Comparison of ENCODE assay signal across 21 mouse cellular contexts in genomic region chr12:13140636-13141035, GRCm38 (mm10).
DNase-seq lines count a peak whose midpoint lies in the region; TF ChIP-seq lines count a peak whose summit lies in the region.
"Had no signal": no experiment of that assay in that cellular context is flagged by ENCODE, and none has a peak within 500 bp of the region (broad histone marks: within the 10 kb centered on the region; RNA-seq: fewer than 3 reads in every experiment).

No protein-coding gene starts in this region.

- TF ChIP-seq CTCF in layer of hippocampus, adult 2 months (conservative IDR thresholded peaks at IDR 0.05), result no peak

- H3K27ac ChIP-seq in layer of hippocampus, adult 2 months, result no peak overlapping the region
- H3K27ac ChIP-seq in embryonic facial prominence, embryonic 10.5 days (replicated peaks), result no peak overlapping the region
- H3K27ac ChIP-seq: forebrain, embryonic 12.5 days; hindbrain, embryonic 10.5 days; stomach, embryonic 15.5 days had no signal

- H3K27me3 ChIP-seq in embryonic facial prominence, embryonic 10.5 days (replicated peaks; ENCODE audit: low read depth, poor library complexity, severe bottlenecking), result no peaks in the 10 kb centered on the region
- H3K27me3 ChIP-seq: forebrain, embryonic 12.5 days; stomach, embryonic 15.5 days had no signal

- intact Hi-C loops in left cerebral cortex, postnatal 25 days (cut with DNase I), result loop anchor here (1.0 kb wide), 2 partner anchors 16 to 70 kb away; no protein-coding TSS in a partner anchor

- WGBS in embryonic facial prominence, embryonic 10.5 days, result 91% methylated on average over 6 of the region's 6 CpGs

- H3K4me1 ChIP-seq in embryonic facial prominence, embryonic 10.5 days, result peaks cover 23% of the 10 kb centered on the region

- H3K9me3 ChIP-seq in embryonic facial prominence, embryonic 10.5 days, result no peaks in the 10 kb centered on the region
- H3K9me3 ChIP-seq: forebrain, embryonic 12.5 days; G1E; hindbrain, embryonic 10.5 days; stomach, embryonic 15.5 days had no signal

- H3K36me3 ChIP-seq in embryonic facial prominence, embryonic 10.5 days (replicated peaks), result no peaks in the 10 kb centered on the region
- H3K36me3 ChIP-seq: forebrain, embryonic 12.5 days; G1E; hindbrain, embryonic 10.5 days; stomach, embryonic 15.5 days had no signal

- no peak overlapping the region for H3K4me3 ChIP-seq in layer of hippocampus, adult 2 months
- no peak overlapping the region for H3K4me3 ChIP-seq in embryonic facial prominence, embryonic 10.5 days
- H3K4me3 ChIP-seq: forebrain, embryonic 12.5 days; hindbrain, embryonic 10.5 days; stomach, embryonic 15.5 days had no signal

- DNase-seq in layer of hippocampus, adult 2 months (ENCODE audit: low spot score in 2 of 2), result peak; percentile 42 to 62
- no peak for DNase-seq in layer of hippocampus, postnatal 25 days (ENCODE audit: extremely low spot score in 1 of 2, low spot score in 1 of 2)
- DNase-seq in MN1 (ENCODE audit: low spot score), result peak; percentile 53
- peak; percentile 39 for DNase-seq in layer of hippocampus, adult 9-10 months (ENCODE audit: low spot score)
- DNase-seq in left cerebral cortex, postnatal 25 days (ENCODE audit: low spot score in 2 of 2), result peak; percentile 68 to 97
- DNase-seq in embryonic facial prominence, embryonic 10.5 days (ENCODE audit: low spot score), result no peak
- no peak for DNase-seq in kidney, adult 8-10 months
- DNase-seq in neural tube, embryonic 10.5 days (ENCODE audit: extremely low spot score, low spot score), result no peak
- DNase-seq: adrenal gland, postnatal 25 days; cerebellum, adult 11-12 months; gastrocnemius, postnatal 36 days; kidney, adult 18-20 months; kidney, postnatal 25 days; liver; lung, postnatal 4 days; retina, postnatal 1 day; thymus, adult 2 months had no signal

Comparison
In these comparisons a context has a peak if more than half of its experiments do, and no peak if none do; other contexts are left out.
1. DNase-seq: peak in layer of hippocampus, adult 2 months (2 of 2), MN1 (single experiment), layer of hippocampus, adult 9-10 months (single experiment) and left cerebral cortex, postnatal 25 days (2 of 2); none in layer of hippocampus, postnatal 25 days (0 of 2), embryonic facial prominence, embryonic 10.5 days (single experiment), kidney, adult 8-10 months (0 of 2) and neural tube, embryonic 10.5 days (single experiment).